Mouse (Mus musculus) right cerebral cortex, postnatal 25 days (tissue): ENCODE results near the gene Far1.

ENCODE experiments used
- DNase-seq: peaks from one replicate; pipeline ENCODE4 v3.0.0; 2022

Gene Far1

GRCm38 (mm10) chr7:113513286-113513962, at the start of gene Far1:
Gene Far1, plus strand, starts transcription at chr7:113513834.
- DNase-seq, result peak; percentile 100

DNA sequence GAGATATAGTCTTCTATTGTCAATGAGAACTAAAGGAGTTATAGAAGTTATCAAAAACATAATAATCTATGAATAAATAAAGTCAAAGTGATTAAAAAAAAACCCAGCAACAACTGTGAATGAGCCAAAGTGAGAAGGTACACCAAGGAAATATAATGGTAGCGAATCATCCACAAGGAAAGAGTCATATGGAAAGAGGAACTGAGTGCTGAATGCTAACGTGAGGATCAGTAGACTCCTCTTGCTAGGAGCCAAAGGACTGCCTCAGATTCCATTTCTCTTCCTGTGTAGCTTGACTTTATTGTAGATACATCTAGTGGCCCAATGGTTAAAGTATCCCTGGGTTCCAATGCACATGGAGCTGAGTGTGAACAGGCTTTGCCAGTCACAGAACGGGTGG, 45.3 kb upstream of the Far1 start:
- DNase-seq, result no peak

- DNase-seq, result no peak
Measured at GRCm38 (mm10) chr7:113470671-113471070, 43.0 kb upstream of the Far1 start.

DNA sequence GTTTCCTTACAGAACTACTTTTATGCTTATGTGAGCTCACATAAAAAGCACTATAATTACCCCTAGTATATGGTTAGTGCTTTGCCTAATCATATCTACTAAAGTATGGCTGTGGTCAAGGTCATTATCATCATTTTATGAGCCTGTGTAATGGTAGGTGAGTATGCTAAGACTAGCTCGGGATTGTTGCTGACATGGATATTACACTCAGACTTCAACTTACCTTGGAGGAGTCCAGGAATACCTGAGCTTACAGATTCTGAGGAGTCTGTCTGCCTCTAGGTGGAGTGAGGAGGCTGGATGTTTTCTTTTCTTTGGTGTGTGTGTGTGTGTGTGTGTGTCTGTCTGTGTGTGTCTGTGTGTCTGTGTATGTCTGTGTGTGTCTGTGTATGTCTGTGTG, 42.0 kb upstream of the Far1 start:
- no peak for DNase-seq

GRCm38 (mm10) chr7:113495792-113496191, 17.8 kb upstream of the Far1 start:
- DNase-seq, result no peak

- no peak for DNase-seq
Measured at GRCm38 (mm10) chr7:113498413-113498812, 15.2 kb upstream of the Far1 start.

- DNase-seq, result no peak
Measured at GRCm38 (mm10) chr7:113499821-113500220, 13.8 kb upstream of the Far1 start.

DNA sequence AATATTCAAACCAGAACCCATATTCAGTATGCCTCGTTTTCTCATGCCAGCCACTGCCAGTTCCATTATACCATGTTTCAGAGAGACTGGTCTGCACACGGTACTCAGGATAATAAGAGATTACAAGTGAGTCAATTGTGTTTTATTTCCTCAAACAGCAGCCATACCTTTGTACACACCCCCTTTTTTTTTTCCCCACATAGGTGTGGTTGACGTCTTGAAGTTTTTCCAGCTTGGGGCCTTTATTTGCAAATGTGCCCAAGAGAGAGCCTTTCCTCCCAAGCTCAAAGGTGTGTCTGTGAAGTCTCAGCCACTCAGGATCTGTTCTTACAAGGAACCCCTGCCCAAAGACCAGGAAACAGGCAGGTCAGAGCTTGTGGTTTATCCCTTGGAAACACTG, 11.2 kb upstream of the Far1 start:
- DNase-seq, result no peak

GRCm38 (mm10) chr7:113505047-113505446, 8.6 kb upstream of the Far1 start:
- DNase-seq, result no peak

- no peak for DNase-seq
Measured at GRCm38 (mm10) chr7:113505516-113506045, 8.1 kb upstream of the Far1 start.

DNA sequence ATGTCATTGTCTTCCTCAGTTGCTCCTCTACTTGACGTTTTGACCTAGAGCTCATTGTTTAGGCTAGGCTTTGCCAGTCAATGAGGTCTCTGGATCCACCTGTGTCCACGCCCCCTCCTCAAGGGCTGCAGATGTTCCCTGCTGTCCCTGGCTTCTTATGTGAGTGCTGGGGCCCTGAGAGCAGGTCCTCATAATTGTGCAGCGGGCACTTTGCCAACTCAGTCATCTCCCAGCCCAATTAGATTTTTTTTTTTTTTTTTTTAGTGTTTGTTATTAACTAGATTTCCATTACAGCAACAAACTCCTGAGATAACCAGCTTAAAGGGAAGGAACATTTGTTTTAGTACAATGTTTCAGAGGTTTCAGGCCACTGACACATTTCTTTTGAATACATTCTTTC, 5.8 kb upstream of the Far1 start:
- DNase-seq, result no peak

DNA sequence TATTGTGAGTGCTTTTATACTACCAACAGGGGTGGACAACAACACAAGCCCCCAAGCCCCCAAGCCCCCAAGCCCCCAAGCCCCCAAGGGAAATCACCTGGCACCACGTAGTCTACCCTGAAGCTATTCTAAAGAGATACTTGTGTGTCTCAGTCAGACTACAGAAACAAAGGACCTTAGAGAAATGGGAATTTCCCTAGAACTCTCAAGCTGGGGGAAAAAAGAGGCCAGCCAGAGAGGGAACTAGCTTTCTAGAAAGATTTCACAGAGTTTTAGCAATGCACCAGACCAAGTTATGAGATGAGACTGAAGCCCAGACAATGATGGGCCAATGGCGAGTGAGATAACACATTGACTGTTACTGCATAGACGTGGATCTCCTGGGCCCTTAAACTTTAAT, 2.2 kb upstream of the Far1 start:
- no peak for DNase-seq

GRCm38 (mm10) chr7:113512527-113513285, 928 bp upstream of the Far1 start:
- DNase-seq, result no peak

DNA sequence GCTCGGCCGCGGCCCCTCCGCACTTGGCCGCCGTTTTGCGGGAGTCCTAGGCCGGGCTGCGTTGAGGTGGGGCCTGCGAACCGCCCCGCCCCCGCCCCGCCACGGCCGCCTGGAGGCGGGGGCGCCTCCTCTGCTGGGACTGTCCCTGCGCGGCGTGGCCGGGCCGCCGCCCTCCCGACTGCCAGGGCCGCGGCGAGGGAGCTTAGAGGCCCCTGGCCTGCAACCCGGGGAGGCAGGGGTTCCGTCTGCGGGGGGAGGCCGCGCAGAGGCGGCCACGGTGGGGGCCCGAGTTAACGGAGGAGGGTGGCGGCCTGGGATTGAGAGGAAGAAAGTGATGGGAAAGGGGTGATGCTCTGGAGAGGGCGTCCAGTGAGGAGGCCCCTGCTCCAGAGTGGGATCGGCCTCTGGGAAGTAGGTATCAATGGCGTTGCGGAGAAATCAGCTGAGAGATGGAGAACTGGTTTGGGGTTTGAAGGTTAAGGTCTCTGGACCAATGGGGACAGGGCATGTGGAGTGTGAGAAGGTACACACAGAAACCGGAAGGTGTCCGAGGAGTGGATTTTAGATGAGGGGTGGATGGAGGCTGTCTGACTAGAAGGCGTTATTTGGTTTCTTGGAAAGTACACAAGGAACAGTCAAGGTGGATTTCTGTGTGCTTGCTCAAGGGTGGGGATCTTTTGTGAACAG, 472 bp downstream of the Far1 start:
- no peak for DNase-seq

DNA sequence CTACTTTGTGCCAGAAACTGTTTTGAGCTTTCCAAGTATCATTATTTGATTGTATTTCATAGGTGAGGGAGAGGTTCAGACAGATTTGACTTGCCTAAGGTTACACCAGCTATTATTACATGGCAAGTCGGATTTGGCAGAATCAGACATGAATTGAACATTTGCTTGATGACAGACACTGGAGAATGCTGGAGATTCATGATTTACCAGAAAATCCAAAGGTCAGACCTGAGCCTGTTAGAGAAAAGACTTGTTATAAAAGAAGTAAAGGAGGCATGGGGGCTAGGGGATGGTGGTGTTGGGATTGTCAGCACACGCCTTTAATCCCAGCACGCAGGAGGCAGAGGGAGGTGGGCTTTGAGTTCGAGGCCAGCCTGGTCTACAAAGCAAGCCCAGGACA, 2.2 kb downstream of the Far1 start:
- no peak for DNase-seq

DNA sequence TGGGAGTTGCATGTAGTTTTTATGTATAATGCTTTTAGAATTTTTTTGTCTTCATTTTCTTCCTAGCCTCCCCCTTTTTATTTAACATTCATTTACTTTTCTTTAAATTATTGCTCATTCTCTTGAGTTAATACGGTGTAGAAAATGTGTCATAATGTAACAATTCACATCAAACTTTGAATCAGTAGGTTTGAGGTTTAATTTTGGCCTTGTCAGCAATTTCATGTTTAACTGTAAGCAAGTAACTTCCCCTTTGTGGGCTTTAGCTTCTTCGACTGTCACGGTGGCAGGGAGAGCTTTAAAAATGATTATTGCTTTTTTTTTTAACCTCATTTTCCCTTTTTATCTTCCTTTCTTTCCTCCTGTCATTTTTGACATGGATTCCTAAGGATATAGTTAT, 4.8 kb downstream of the Far1 start:
- no peak for DNase-seq

DNA sequence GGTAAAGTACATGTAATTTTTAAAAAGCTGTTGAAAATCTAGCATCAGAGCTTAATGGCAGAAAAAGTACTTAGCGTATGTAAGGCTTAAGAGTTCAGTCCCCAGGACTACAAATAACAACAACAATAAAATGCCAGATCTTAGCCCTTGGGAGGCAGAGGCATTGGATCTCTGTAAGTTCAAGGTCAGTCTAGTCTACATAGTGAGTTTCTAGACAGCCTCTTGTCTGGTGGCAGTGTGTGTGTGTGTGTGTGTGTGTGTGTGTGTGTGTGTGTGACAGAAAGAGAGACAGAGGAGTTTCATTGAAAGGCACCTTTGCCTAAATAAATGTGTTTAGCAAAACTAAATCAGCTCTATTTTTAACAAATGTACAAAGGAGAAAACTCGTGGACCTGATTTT, 5.3 kb downstream of the Far1 start:
- DNase-seq, result no peak

DNA sequence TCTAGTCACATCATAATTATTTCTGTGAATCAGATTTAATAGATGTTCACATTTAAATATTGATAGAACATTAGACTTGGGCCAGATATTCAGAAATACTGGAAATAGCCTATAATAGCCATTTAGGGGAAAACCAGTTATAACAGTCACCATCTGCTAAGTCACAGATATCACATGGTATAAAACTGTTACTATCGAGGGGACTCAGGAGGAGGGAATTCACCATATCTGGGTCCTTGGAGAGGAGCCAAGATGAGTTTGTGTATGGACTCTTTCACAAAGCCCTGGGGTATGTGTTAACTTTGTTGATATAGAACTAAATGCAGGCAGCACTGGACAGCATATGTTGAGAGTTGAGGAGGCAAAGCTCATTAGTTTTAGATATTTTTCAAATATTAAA, 29.5 kb downstream of the Far1 start:
- no peak for DNase-seq

DNA sequence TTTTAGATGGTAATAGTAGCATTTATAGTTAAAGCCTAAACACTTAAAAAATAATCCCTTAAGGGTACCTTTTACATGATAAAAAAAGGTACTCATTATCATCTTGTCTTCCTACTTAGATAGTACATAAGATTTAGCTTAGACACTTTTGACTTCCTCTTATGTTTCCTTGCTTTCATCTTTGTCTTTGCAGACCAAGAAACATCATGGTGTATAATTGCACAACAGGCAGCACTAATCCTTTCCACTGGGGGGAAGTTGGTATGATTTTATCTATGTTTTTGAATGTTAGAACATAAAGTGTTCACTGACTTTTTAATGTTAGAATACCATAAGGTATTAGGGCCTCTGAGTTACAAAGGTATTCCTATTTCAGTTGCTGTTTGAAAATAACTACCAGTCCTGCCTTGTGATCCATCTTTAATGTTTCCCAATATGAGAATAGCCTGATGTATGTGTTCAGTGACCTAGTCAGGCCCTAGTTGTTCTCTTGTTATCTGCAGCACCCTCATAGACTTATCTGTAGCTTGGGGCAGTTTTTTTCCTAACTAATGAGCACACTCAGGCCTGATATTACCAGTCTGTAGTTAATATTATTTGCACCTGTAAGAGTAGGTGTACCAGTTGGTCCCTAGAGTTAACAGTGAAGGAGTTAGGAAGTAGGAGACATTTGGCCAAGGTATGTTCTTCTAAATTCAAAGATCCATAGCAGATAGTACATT, 38.3 kb downstream of the Far1 start:
- DNase-seq, result no peak

DNA sequence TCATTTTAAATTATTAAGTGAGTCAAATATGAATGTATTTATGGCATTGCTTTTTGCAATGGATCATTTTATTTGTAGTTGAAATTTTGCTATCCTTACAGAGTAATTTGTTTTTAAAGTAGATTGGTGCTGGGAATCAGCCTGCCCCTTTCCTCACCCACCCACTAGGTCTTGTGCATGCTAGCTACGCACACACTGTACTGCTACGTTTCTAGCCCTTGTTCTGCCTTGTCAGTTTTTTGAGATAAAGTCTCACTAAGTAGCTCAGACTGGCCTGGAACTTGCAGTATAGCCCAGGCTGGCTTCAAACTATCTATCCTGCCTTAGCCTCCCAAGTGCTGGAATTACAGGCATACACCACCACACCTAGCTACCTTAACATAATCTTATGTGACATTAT, 38.9 kb downstream of the Far1 start:
- DNase-seq, result no peak

DNA sequence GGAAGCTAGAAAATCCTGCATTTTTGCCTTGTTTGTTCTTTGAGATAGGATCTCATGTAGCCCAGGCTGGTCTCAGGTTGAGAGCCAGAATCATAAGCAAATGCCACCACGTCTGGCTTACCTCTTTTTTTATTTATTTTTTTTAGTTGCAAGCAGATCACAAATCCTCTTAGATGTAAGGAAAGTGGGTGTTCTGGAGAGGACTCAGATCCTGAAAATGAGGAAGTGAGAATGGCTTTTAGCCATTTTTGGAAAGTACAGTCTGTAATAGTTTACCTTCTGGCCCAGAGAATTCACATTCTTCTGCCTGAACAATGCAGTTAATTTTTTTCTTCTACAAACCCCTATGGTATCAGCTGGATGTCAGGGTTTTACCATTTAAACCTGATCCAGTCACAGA, 42.5 kb downstream of the Far1 start:
- DNase-seq, result no peak

DNA sequence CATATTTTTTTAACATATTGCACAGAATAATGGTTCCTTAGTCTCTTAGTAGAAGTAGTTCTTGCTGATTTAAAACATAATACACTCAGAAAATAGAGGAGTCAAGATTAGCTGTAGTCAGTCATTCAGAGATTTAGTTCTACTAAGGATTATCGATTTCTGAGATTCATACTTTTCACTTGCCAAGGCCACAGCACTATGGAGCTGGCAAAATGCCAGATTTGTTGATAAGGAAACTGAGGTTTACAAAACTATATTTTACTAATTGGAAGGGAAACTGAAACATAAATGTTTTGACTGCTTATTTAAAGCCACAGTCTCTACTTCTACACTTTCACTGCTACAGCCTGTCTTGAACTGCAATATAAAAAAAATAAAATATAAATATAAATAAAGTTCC, 53.3 kb downstream of the Far1 start:
- DNase-seq, result no peak

DNA sequence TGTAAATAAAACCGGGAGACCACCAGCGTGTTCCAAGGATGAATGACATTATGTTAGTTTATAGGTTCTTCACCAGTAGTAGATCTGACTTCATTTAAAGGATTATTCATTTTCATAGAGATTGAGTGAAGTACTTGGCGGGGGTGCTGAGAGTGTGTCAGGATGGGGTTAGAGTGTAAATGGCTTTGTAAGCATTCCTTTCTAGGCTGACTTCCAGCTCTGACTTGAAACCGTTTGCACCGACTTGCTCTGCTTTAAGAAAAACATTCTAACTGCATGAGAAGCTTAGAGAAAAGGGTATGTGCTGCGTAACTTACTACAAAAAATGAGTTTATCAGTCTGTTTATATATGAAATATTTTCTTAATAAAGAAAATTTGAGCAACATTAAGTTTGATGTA, 57.5 kb downstream of the Far1 start:
- no peak for DNase-seq
